Mouse (Mus musculus) kidney, adult 2 months (tissue): ENCODE measurements around the gene Ppp1r37.

Source experiments
- CTCF ChIP-seq: fragments of 200-500 bp; conservative IDR thresholded peaks from 2 replicates; pipeline ENCODE4 v1.5.1; 2011; ENCODE audit warnings: low read depth, mild to moderate bottlenecking, control low read depth, low read length, moderate library complexity, mixed read lengths; ENCODE audit not compliant: insufficient read depth, insufficient read length
- POLR2A ChIP-seq: fragments of 200-500 bp; IDR thresholded peaks from one replicate; pipeline ENCODE4 v1.6.1; 2011; ENCODE audit warnings: low read depth, low read length, control low read depth

DNA sequence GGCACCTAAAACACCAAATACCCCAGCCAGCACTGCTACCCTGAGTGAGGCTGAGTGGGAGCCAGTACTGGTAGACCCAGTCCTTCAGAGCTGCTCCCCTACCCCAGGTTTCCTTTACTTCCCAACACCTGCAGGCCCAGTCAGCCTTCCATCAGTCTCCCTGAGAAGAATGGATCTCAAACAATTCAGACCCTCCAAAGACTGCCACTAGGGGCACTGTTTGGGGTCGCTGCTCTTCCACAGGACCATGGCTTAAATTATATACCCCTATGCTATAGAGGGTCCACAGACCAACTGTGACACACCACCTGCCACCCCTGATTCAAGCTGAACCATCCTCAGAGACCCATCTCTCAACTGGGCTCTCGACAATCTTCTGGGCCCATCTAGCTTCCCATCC lies 3.9 kb downstream of the Ppp1r37 start:
- TF ChIP-seq CTCF (0 out of 2 replicates have a peak, but pooled peaks have one; percentile 20), POLR2A (no peak)
